Mouse (Mus musculus): ENCODE results near the gene Drd1.

- TF ChIP-seq CTCF (IDR thresholded peaks at IDR 0.05; ENCODE audit: insufficient read depth, low read length) (no peak), POLR2A (IDR thresholded peaks at IDR 0.05; ENCODE audit: borderline replicate concordance, extremely low read depth, low read depth, low read length) (no peak)
These were observed 16.3 kb upstream of the Drd1 start, which contains the start of gene Sfxn1 for GRCm38 (mm10) chr13:54071606-54072331.
